34 mouse cellular contexts compared by ENCODE assay signal in genomic region chr14:61860688-61861087, GRCm38 (mm10).
DNase-seq lines count a peak whose midpoint lies in the region; ATAC-seq and TF ChIP-seq lines count a peak whose summit lies in the region.
"Had no signal": no experiment of that assay in that cellular context is flagged by ENCODE, and none has a peak within 500 bp of the region (broad histone marks: within the 10 kb centered on the region; RNA-seq: fewer than 3 reads in every experiment).

No protein-coding gene starts in this region.

- intact Hi-C loops in left cerebral cortex, postnatal 36 days (cut with DNase I): no loop called here

- H3K27me3 ChIP-seq in liver, postnatal 0 days (ENCODE audit: insufficient read depth, low read length): no peaks in the 10 kb centered on the region
- H3K27me3 ChIP-seq in liver, embryonic 12.5 days (replicated peaks): no peaks in the 10 kb centered on the region
- no peaks in the 10 kb centered on the region for H3K27me3 ChIP-seq in splenic B cell, adult 2 months (ENCODE audit: control insufficient read depth, insufficient read depth, low read length, poor library complexity, severe bottlenecking)
- H3K27me3 ChIP-seq: CH12.LX; embryonic facial prominence, embryonic 13.5 days; heart, embryonic 13.5 days; hindbrain, embryonic 15.5 days; intestine, embryonic 15.5 days; liver, embryonic 15.5 days; lung, embryonic 15.5 days; neural tube, embryonic 12.5 days; stomach, embryonic 15.5 days had no signal

- DNase-seq in liver, postnatal 0 days: no peak
- peak; percentile 33 for DNase-seq in splenic B cell, adult 2 months (ENCODE audit: low read depth, low spot score)
- DNase-seq in left cerebral cortex, postnatal 36 days (ENCODE audit: low spot score in 2 of 2): no peak
- DNase-seq in neural tube, embryonic 10.5 days (ENCODE audit: extremely low spot score, low spot score): no peak
- DNase-seq: adrenal gland, postnatal 25 days; cerebellum, adult 8-10 months; cerebellum, postnatal 25 days; embryo, embryonic 11 days; gastrocnemius, adult 2 months; gastrocnemius, postnatal 36 days; heart, postnatal 10 days; kidney, adult 8-10 months; kidney, postnatal 10 days; layer of hippocampus, postnatal 36 days; liver; midbrain, embryonic 14.5 days; thymus, postnatal 14 days had no signal

- H3K4me2 ChIP-seq in liver, postnatal 0 days (ENCODE audit: low read depth, low read length): no peak overlapping the region
- no peak overlapping the region for H3K4me2 ChIP-seq in liver, embryonic 12.5 days
- H3K4me2 ChIP-seq: embryonic facial prominence, embryonic 13.5 days; heart, embryonic 13.5 days; hindbrain, embryonic 15.5 days; intestine, embryonic 15.5 days; liver, embryonic 15.5 days; lung, embryonic 15.5 days; neural tube, embryonic 12.5 days; stomach, embryonic 15.5 days had no signal

- no peaks in the 10 kb centered on the region for H3K9me3 ChIP-seq in liver, postnatal 0 days (ENCODE audit: low read length)
- H3K9me3 ChIP-seq in liver, embryonic 12.5 days (replicated peaks): no peaks in the 10 kb centered on the region
- H3K9me3 ChIP-seq: embryonic facial prominence, embryonic 13.5 days; heart, embryonic 13.5 days; hindbrain, embryonic 10.5 days; hindbrain, embryonic 15.5 days; intestine, embryonic 15.5 days; liver, embryonic 15.5 days; lung, embryonic 15.5 days; neural tube, embryonic 12.5 days; stomach, embryonic 15.5 days had no signal

- no peak overlapping the region for H3K4me3 ChIP-seq in liver, postnatal 0 days (ENCODE audit: low read depth, low read length)
- no peak overlapping the region for H3K4me3 ChIP-seq in liver, embryonic 12.5 days
- H3K4me3 ChIP-seq: embryonic facial prominence, embryonic 13.5 days; erythroblast, embryonic 14.5 days; gastrocnemius, adult 2 months; heart, adult 2 months; heart, embryonic 13.5 days; hindbrain, embryonic 10.5 days; hindbrain, embryonic 15.5 days; intestine, embryonic 15.5 days; liver, embryonic 15.5 days; lung, embryonic 15.5 days; neural tube, embryonic 12.5 days; stomach, embryonic 15.5 days had no signal

- no peak for TF ChIP-seq EP300 in liver, postnatal 0 days (IDR thresholded peaks at IDR 0.05; ENCODE audit: low read depth)

- 66% methylated on average over 4 of the region's 4 CpGs for WGBS in liver, postnatal 0 days (ENCODE audit: insufficient replicate concordance)
- 80% methylated on average over 4 of the region's 4 CpGs for WGBS in liver, embryonic 12.5 days (ENCODE audit: insufficient replicate concordance)

- peak overlapping the region; percentile 39 for H3K27ac ChIP-seq in liver, postnatal 0 days (ENCODE audit: low read depth)
- no peak overlapping the region for H3K27ac ChIP-seq in liver, embryonic 12.5 days
- H3K27ac ChIP-seq: embryonic facial prominence, embryonic 13.5 days; gastrocnemius, adult 2 months; heart, adult 2 months; heart, embryonic 13.5 days; hindbrain, embryonic 10.5 days; hindbrain, embryonic 15.5 days; intestine, embryonic 15.5 days; liver, embryonic 15.5 days; lung, embryonic 15.5 days; neural tube, embryonic 12.5 days; stomach, embryonic 15.5 days had no signal

- TF ChIP-seq CTCF in liver, postnatal 0 days (IDR thresholded peaks at IDR 0.05; ENCODE audit: low read depth): no peak

- no peaks in the 10 kb centered on the region; the same call in 1 of the 2 replicates for H3K4me1 ChIP-seq in liver, postnatal 0 days (ENCODE audit: insufficient read depth)
- no peaks in the 10 kb centered on the region for H3K4me1 ChIP-seq in liver, embryonic 12.5 days
- H3K4me1 ChIP-seq: heart, embryonic 13.5 days; hindbrain, embryonic 10.5 days; hindbrain, embryonic 15.5 days; intestine, embryonic 15.5 days; liver, embryonic 15.5 days; neural tube, embryonic 12.5 days had no signal

- no peaks in the 10 kb centered on the region for H3K36me3 ChIP-seq in liver, postnatal 0 days (replicated peaks; ENCODE audit: insufficient read depth, low read length)
- H3K36me3 ChIP-seq in liver, embryonic 12.5 days: no peaks in the 10 kb centered on the region
- no peaks in the 10 kb centered on the region for H3K36me3 ChIP-seq in splenic B cell, adult 2 months (ENCODE audit: control insufficient read depth, insufficient read depth, low read length, poor library complexity, severe bottlenecking)
- H3K36me3 ChIP-seq: embryonic facial prominence, embryonic 13.5 days; heart, embryonic 13.5 days; hindbrain, embryonic 10.5 days; hindbrain, embryonic 15.5 days; intestine, embryonic 15.5 days; liver, embryonic 15.5 days; lung, embryonic 15.5 days; neural tube, embryonic 12.5 days; stomach, embryonic 15.5 days had no signal

- H3K9ac ChIP-seq in liver, postnatal 0 days (replicated peaks): no peak overlapping the region
- no peak overlapping the region for H3K9ac ChIP-seq in liver, embryonic 12.5 days
- H3K9ac ChIP-seq: embryonic facial prominence, embryonic 13.5 days; heart, embryonic 13.5 days; hindbrain, embryonic 15.5 days; intestine, embryonic 15.5 days; liver, embryonic 15.5 days; lung, embryonic 15.5 days; neural tube, embryonic 12.5 days; stomach, embryonic 15.5 days had no signal

- ATAC-seq in liver, postnatal 0 days: no peak
- ATAC-seq in liver, embryonic 12.5 days: no peak
- peak; percentile 13; the same call in 1 of the 2 replicates for ATAC-seq in common myeloid progenitor, adult 5-6 weeks (replicated peaks; ENCODE audit: low read depth, poor library complexity, severe bottlenecking)
- ATAC-seq in megakaryocyte, adult 5-6 weeks (ENCODE audit: poor library complexity, severe bottlenecking): peak; percentile 67
- ATAC-seq in megakaryocyte-erythroid progenitor cell, adult 5-6 weeks (replicated peaks; ENCODE audit: low FRiP score, low TSS enrichment, poor library complexity, severe bottlenecking): no peak
- ATAC-seq: forebrain, embryonic 16.5 days; intestine, embryonic 15.5 days had no signal

Comparison
In these comparisons a context has a peak if more than half of its experiments do, and no peak if none do; other contexts are left out.
1. ATAC-seq: peak in common myeloid progenitor, adult 5-6 weeks (single experiment) and megakaryocyte, adult 5-6 weeks (single experiment); none in liver, postnatal 0 days (single experiment), liver, embryonic 12.5 days (single experiment) and megakaryocyte-erythroid progenitor cell, adult 5-6 weeks (single experiment).